In genomic region chr14:71597859-71598258, GRCm38 (mm10) we compare ENCODE assay signal across 12 mouse cellular contexts.
"Had no signal": no experiment of that assay in that cellular context is flagged by ENCODE, and none has a peak within 500 bp of the region (broad histone marks: within the 10 kb centered on the region; RNA-seq: fewer than 3 reads in every experiment).

No protein-coding gene starts in this region.

- H3K27me3 ChIP-seq: liver, embryonic 15.5 days had no signal

- H3K4me2 ChIP-seq: liver, embryonic 11.5 days; liver, embryonic 15.5 days had no signal

- H3K4me1 ChIP-seq: limb, embryonic 10.5 days; liver, embryonic 15.5 days; midbrain, embryonic 10.5 days had no signal

- H3K9me3 ChIP-seq: limb, embryonic 10.5 days; liver, embryonic 15.5 days; midbrain, embryonic 10.5 days had no signal

- DNase-seq: lung, adult 2 months; lung, postnatal 36 days; midbrain, embryonic 14.5 days; thymus, postnatal 4 days had no signal

- H3K9ac ChIP-seq: liver, embryonic 15.5 days had no signal

- H3K27ac ChIP-seq: left cerebral cortex, adult 2 months; limb, embryonic 10.5 days; liver, embryonic 15.5 days; midbrain, embryonic 10.5 days; stomach, postnatal 0 days had no signal

- H3K4me3 ChIP-seq: left cerebral cortex, adult 2 months; limb, embryonic 10.5 days; liver, embryonic 15.5 days; midbrain, embryonic 10.5 days; myocyte had no signal

- ATAC-seq: lung, postnatal 0 days had no signal

- H3K36me3 ChIP-seq: limb, embryonic 10.5 days; liver, embryonic 15.5 days; midbrain, embryonic 10.5 days had no signal
